In genomic region chr9:113707481-113708360, GRCm38 (mm10) we compare ENCODE assay signal across 8 mouse cellular contexts. TPM values are rescaled to one million over a fixed set of nuclear protein-coding genes. Genes with fewer than 3 reads are reported as not detected.
A peak's percentile ranks its signal among the peaks of the same experiment; 100 is the strongest.
DNase-seq lines count a peak whose midpoint lies in the region; ATAC-seq and TF ChIP-seq lines count a peak whose summit lies in the region.

Gene Pdcd6ip, minus strand, starts transcription at chr9:113708259.

- in situ Hi-C loops in Patski (cut with MboI; ENCODE audit: low pct_unique_long_range_greater_than_20kb): no loop called here

- no peaks in the 10 kb centered on the region for H3K9me3 ChIP-seq in hindbrain, embryonic 13.5 days

- H3K36me3 ChIP-seq in hindbrain, embryonic 13.5 days: no peaks in the 10 kb centered on the region

- H3K27ac ChIP-seq in hindbrain, embryonic 13.5 days: peak within 1 kb of the TSS; percentile 85

- H3K9ac ChIP-seq in hindbrain, embryonic 13.5 days: peak within 1 kb of the TSS; percentile 97

- peak within 1 kb of the TSS; percentile 91 for H3K4me2 ChIP-seq in hindbrain, embryonic 13.5 days

- CTCF ChIA-PET in Patski (lab: Charles Lee): no interaction called here

- no peak for DNase-seq in Patski (ENCODE audit: low read depth, low spot score)
- peak; percentile 97 to 98 for DNase-seq in cerebellum, postnatal 14 days
- peak; percentile 84 to 91 for DNase-seq in frontal cortex, postnatal 14 days (ENCODE audit: low spot score in 2 of 2)
- DNase-seq in layer of hippocampus, postnatal 25 days (ENCODE audit: extremely low spot score in 1 of 2, low spot score in 1 of 2): peak; percentile 90 to 93
- peak; percentile 94 for DNase-seq in lung, postnatal 25 days (ENCODE audit: low spot score)
- peak; percentile 92 for DNase-seq in retina, embryonic 14.5 days (ENCODE audit: low spot score)
- DNase-seq in thymus, postnatal 4 days: peak; percentile 96

- ATAC-seq in Patski: peak; percentile 96
- peak; percentile 93 for ATAC-seq in hindbrain, embryonic 13.5 days (ENCODE audit: low FRiP score)

- no peak for TF ChIP-seq CTCF in Patski (IDR thresholded peaks at IDR 0.05)

- 2% methylated on average over 67 of the region's 77 CpGs for WGBS in hindbrain, embryonic 13.5 days

- peaks cover 32% of the 10 kb centered on the region for H3K4me1 ChIP-seq in hindbrain, embryonic 13.5 days (replicated peaks)

- no peaks in the 10 kb centered on the region for H3K27me3 ChIP-seq in Patski
- H3K27me3 ChIP-seq in hindbrain, embryonic 13.5 days: no peaks in the 10 kb centered on the region

- POLR2A ChIA-PET in Patski (lab: Charles Lee): no interaction called here

- peak within 1 kb of the TSS; percentile 99 for H3K4me3 ChIP-seq in hindbrain, embryonic 13.5 days

RNA-seq across cellular contexts. Expression of gene Pdcd6ip, which starts in this region (rescaled TPM):
- 186 TPM for polyA plus RNA-seq in Patski (2021)
- 38.6 and 41.9 TPM in 2 replicates for polyA plus RNA-seq in hindbrain, embryonic 13.5 days (2015; fragmentation: Nextera tagmentation; extraction: Ambion mirVana)
- 10 to 100 TPM; 56.2 to 62.0 TPM for total RNA-seq in layer of hippocampus, postnatal 25 days (2021)
